Comparison of ENCODE assay signal across 10 mouse cellular contexts in genomic region chr4:102228953-102229586, GRCm38 (mm10).
A peak's percentile ranks its signal among the peaks of the same experiment; 100 is the strongest.
DNase-seq lines count a peak whose midpoint lies in the region; ATAC-seq and TF ChIP-seq lines count a peak whose summit lies in the region.
"Had no signal": no experiment of that assay in that cellular context is flagged by ENCODE, and none has a peak within 500 bp of the region (broad histone marks: within the 10 kb centered on the region; RNA-seq: fewer than 3 reads in every experiment).

No protein-coding gene starts in this region.

- peak; percentile 81 for TF ChIP-seq RAD21 in CH12.LX (IDR thresholded peaks at IDR 0.05; ENCODE audit: low read depth, low read length)

- ATAC-seq in hindbrain, embryonic 11.5 days (ENCODE audit: low FRiP score) = no peak
- no peak for ATAC-seq in hindbrain, embryonic 16.5 days
- peak; percentile 66 for ATAC-seq in forebrain, embryonic 16.5 days
- 0 out of 2 replicates have a peak, but pooled peaks have one; percentile 25 for ATAC-seq in midbrain, embryonic 16.5 days

- no peaks in the 10 kb centered on the region; the same call in 1 of the 2 replicates for H3K79me2 ChIP-seq in CH12.LX (replicated peaks; ENCODE audit: control insufficient read depth, extremely low read depth, insufficient read depth, poor library complexity, severe bottlenecking)

- H3K36me3 ChIP-seq in hindbrain, embryonic 11.5 days (ENCODE audit: control insufficient read depth, insufficient read depth, low read length) = no peaks in the 10 kb centered on the region
- H3K36me3 ChIP-seq in hindbrain, embryonic 16.5 days (ENCODE audit: control insufficient read depth, insufficient read depth, low read length) = no peaks in the 10 kb centered on the region
- no peaks in the 10 kb centered on the region for H3K36me3 ChIP-seq in CH12.LX (replicated peaks in 1 of 2; ENCODE audit: control insufficient read depth in 1 of 2, insufficient read depth in 1 of 2, low read length in 1 of 2)
- H3K36me3 ChIP-seq in forebrain, embryonic 16.5 days (ENCODE audit: control insufficient read depth, insufficient read depth) = no peaks in the 10 kb centered on the region
- no peaks in the 10 kb centered on the region for H3K36me3 ChIP-seq in midbrain, embryonic 16.5 days (ENCODE audit: control insufficient read depth, insufficient read depth, low read length)
- H3K36me3 ChIP-seq: limb, embryonic 15.5 days; stomach, embryonic 15.5 days had no signal

- H3K4me1 ChIP-seq in hindbrain, embryonic 11.5 days (replicated peaks; ENCODE audit: control insufficient read depth, insufficient read depth, low read length) = no peaks in the 10 kb centered on the region
- peaks cover 5% of the 10 kb centered on the region for H3K4me1 ChIP-seq in hindbrain, embryonic 16.5 days (ENCODE audit: control insufficient read depth, insufficient read depth, low read depth, low read length)
- peaks cover 0 to 9% of the 10 kb centered on the region in 2 experiments; a peak in 2 of 4 replicates for H3K4me1 ChIP-seq in CH12.LX (ENCODE audit: control insufficient read depth in 1 of 2, insufficient read depth in 2 of 2)
- peaks cover 6% of the 10 kb centered on the region for H3K4me1 ChIP-seq in forebrain, embryonic 16.5 days (replicated peaks; ENCODE audit: control insufficient read depth, insufficient read depth, low read length)
- H3K4me1 ChIP-seq in midbrain, embryonic 16.5 days (ENCODE audit: control insufficient read depth, insufficient read depth, low read length) = peaks cover 8% of the 10 kb centered on the region; the same call in 1 of the 2 replicates
- H3K4me1 ChIP-seq: limb, embryonic 15.5 days; stomach, embryonic 15.5 days had no signal

- no peak for TF ChIP-seq EP300 in CH12.LX (IDR thresholded peaks at IDR 0.05; ENCODE audit: low read length)

- DNase-seq in hindbrain, embryonic 11.5 days (ENCODE audit: low spot score) = peak; percentile 52
- DNase-seq in CH12.LX (ENCODE audit: extremely low read depth) = peak; percentile 69
- DNase-seq in brain, embryonic 14.5 days (ENCODE audit: low read depth) = peak; percentile 81
- peak; percentile 68 to 73 for DNase-seq in layer of hippocampus, postnatal 10 days (ENCODE audit: low spot score in 2 of 2)
- DNase-seq in spleen, postnatal 14 days (ENCODE audit: low spot score in 2 of 2) = no peak

- 61% methylated on average over 7 of the region's 7 CpGs for WGBS in hindbrain, embryonic 11.5 days
- 50% methylated on average over 7 of the region's 7 CpGs for WGBS in hindbrain, embryonic 16.5 days
- WGBS in forebrain, embryonic 16.5 days = 29% methylated on average over 7 of the region's 7 CpGs
- WGBS in midbrain, embryonic 16.5 days = 46% methylated on average over 7 of the region's 7 CpGs

- no peak for TF ChIP-seq POLR2A in CH12.LX (IDR thresholded peaks at IDR 0.05; ENCODE audit: low read depth, low read length)
- no peak for TF ChIP-seq POLR2A in brain, embryonic 14.5 days (IDR thresholded peaks at IDR 0.05; ENCODE audit: borderline replicate concordance, extremely low read depth, insufficient read depth, insufficient read length, poor library complexity, severe bottlenecking)

- H3K4me2 ChIP-seq in hindbrain, embryonic 11.5 days (replicated peaks; ENCODE audit: low read depth, low read length) = no peak overlapping the region
- H3K4me2 ChIP-seq in hindbrain, embryonic 16.5 days (ENCODE audit: low read length) = no peak overlapping the region
- peak overlapping the region; percentile 83 for H3K4me2 ChIP-seq in CH12.LX (ENCODE audit: insufficient read depth, low read depth, poor library complexity, severe bottlenecking)
- H3K4me2 ChIP-seq in forebrain, embryonic 16.5 days (ENCODE audit: low read length) = 0 out of 2 replicates have a peak overlapping the region, but pooled peaks have one; percentile 5
- no peak overlapping the region for H3K4me2 ChIP-seq in midbrain, embryonic 16.5 days (ENCODE audit: low read length)
- H3K4me2 ChIP-seq: limb, embryonic 15.5 days; stomach, embryonic 15.5 days had no signal

- no peak overlapping the region for H3K9ac ChIP-seq in hindbrain, embryonic 11.5 days (ENCODE audit: low read depth, low read length)
- no peak overlapping the region for H3K9ac ChIP-seq in hindbrain, embryonic 16.5 days (ENCODE audit: low read depth, low read length)
- peak overlapping the region; percentile 13; the same call in 1 of the 2 replicates for H3K9ac ChIP-seq in CH12.LX (ENCODE audit: insufficient read depth, low read depth)
- no peak overlapping the region for H3K9ac ChIP-seq in forebrain, embryonic 16.5 days (replicated peaks; ENCODE audit: low read depth, low read length)
- no peak overlapping the region for H3K9ac ChIP-seq in midbrain, embryonic 16.5 days (ENCODE audit: low read depth, low read length)
- H3K9ac ChIP-seq: limb, embryonic 15.5 days; stomach, embryonic 15.5 days had no signal

- no peaks in the 10 kb centered on the region for H3K9me3 ChIP-seq in hindbrain, embryonic 11.5 days (ENCODE audit: control insufficient read depth, low read length)
- no peaks in the 10 kb centered on the region for H3K9me3 ChIP-seq in hindbrain, embryonic 16.5 days (ENCODE audit: control insufficient read depth, low read length)
- H3K9me3 ChIP-seq in CH12.LX (replicated peaks; ENCODE audit: low read length) = no peaks in the 10 kb centered on the region
- H3K9me3 ChIP-seq in forebrain, embryonic 16.5 days (ENCODE audit: control insufficient read depth, low read length) = no peaks in the 10 kb centered on the region
- H3K9me3 ChIP-seq in midbrain, embryonic 16.5 days (replicated peaks; ENCODE audit: control insufficient read depth, low read length, poor library complexity, severe bottlenecking) = no peaks in the 10 kb centered on the region
- H3K9me3 ChIP-seq: limb, embryonic 15.5 days; stomach, embryonic 15.5 days had no signal

- peak; percentile 16 to 86; a peak in 3 of 4 replicates for TF ChIP-seq CTCF in CH12.LX (conservative IDR thresholded peaks at IDR 0.05 in 1 of 2, IDR thresholded peaks at IDR 0.05 in 1 of 2; ENCODE audit: low read depth in 2 of 2, low read length in 2 of 2)
- TF ChIP-seq CTCF in brain, embryonic 14.5 days (IDR thresholded peaks at IDR 0.05; ENCODE audit: borderline replicate concordance, extremely low read depth, insufficient read depth, insufficient read length) = peak; percentile 51; the same call in 1 of the 2 replicates

- in situ Hi-C loops in CH12.LX (cut with MboI; ENCODE audit: low pct_ligation_motif_present, low pct_unique_long_range_greater_than_20kb, low sequenced_read_pairs) = loop anchor here (5.0 to 10.0 kb wide), 2 partner anchors 253 to 426 kb away; no protein-coding TSS in a partner anchor

- dilution Hi-C loops in CH12.LX (cut with MboI; ENCODE audit: extremely low pct_ligation_motif_present, extremely low pct_unique_long_range_greater_than_20kb, low sequenced_read_pairs) = loop anchor here (25.0 kb wide), 1 partner anchor 258 kb away; no protein-coding TSS in a partner anchor

- no peak overlapping the region for H3K4me3 ChIP-seq in hindbrain, embryonic 11.5 days (ENCODE audit: low read depth, low read length)
- no peak overlapping the region for H3K4me3 ChIP-seq in hindbrain, embryonic 16.5 days (ENCODE audit: low read length)
- no peak overlapping the region for H3K4me3 ChIP-seq in CH12.LX (replicated peaks in 1 of 3; ENCODE audit: low read depth in 2 of 3, low read length in 2 of 3, poor library complexity in 1 of 3)
- H3K4me3 ChIP-seq in forebrain, embryonic 16.5 days (replicated peaks; ENCODE audit: low read length) = no peak overlapping the region
- H3K4me3 ChIP-seq in midbrain, embryonic 16.5 days (ENCODE audit: low read depth, low read length) = no peak overlapping the region
- H3K4me3 ChIP-seq: limb, embryonic 15.5 days; stomach, embryonic 15.5 days had no signal

- H3K27ac ChIP-seq in hindbrain, embryonic 11.5 days (ENCODE audit: low read depth, low read length) = no peak overlapping the region
- no peak overlapping the region for H3K27ac ChIP-seq in hindbrain, embryonic 16.5 days (ENCODE audit: low read depth, low read length)
- H3K27ac ChIP-seq in CH12.LX (ENCODE audit: insufficient read depth, low read depth) = no peak overlapping the region
- 0 out of 2 replicates have a peak overlapping the region, but pooled peaks have one; percentile 51 for H3K27ac ChIP-seq in forebrain, embryonic 16.5 days (ENCODE audit: low read length)
- no peak overlapping the region for H3K27ac ChIP-seq in midbrain, embryonic 16.5 days (ENCODE audit: low read length)
- H3K27ac ChIP-seq: limb, embryonic 15.5 days; stomach, embryonic 15.5 days had no signal

- H3K27me3 ChIP-seq in hindbrain, embryonic 11.5 days (ENCODE audit: control insufficient read depth, insufficient read depth, low read length) = no peaks in the 10 kb centered on the region
- H3K27me3 ChIP-seq in hindbrain, embryonic 16.5 days (replicated peaks; ENCODE audit: control insufficient read depth, insufficient read depth, low read length) = no peaks in the 10 kb centered on the region
- no peaks in the 10 kb centered on the region for H3K27me3 ChIP-seq in CH12.LX (replicated peaks)
- H3K27me3 ChIP-seq in forebrain, embryonic 16.5 days (replicated peaks; ENCODE audit: control insufficient read depth, insufficient read depth, low read length) = no peaks in the 10 kb centered on the region
- no peaks in the 10 kb centered on the region for H3K27me3 ChIP-seq in midbrain, embryonic 16.5 days (ENCODE audit: control insufficient read depth, insufficient read depth, low read depth, low read length)
- H3K27me3 ChIP-seq: limb, embryonic 15.5 days; stomach, embryonic 15.5 days had no signal

TF ChIP-seq in CH12.LX, 34 proteins besides CTCF, POLR2A, EP300 and RAD21 (continues in another document):
- no peak for TF ChIP-seq RCOR1 (conservative IDR thresholded peaks at IDR 0.05; ENCODE audit: low read depth, low read length)
- TF ChIP-seq UBTF (IDR thresholded peaks at IDR 0.05; ENCODE audit: low read depth, low read length) = no peak; the same call in 1 of the 2 replicates
- TF ChIP-seq SIN3A (IDR thresholded peaks at IDR 0.05; ENCODE audit: low read length) = no peak
- TF ChIP-seq HCFC1 (IDR thresholded peaks at IDR 0.05; ENCODE audit: low read depth, low read length) = no peak
- no peak for TF ChIP-seq TBP (conservative IDR thresholded peaks at IDR 0.05; ENCODE audit: low read depth, low read length)
- TF ChIP-seq IRF4 (IDR thresholded peaks at IDR 0.05; ENCODE audit: low read depth, low read length) = no peak
- TF ChIP-seq ZC3H11A (IDR thresholded peaks at IDR 0.05; ENCODE audit: low read depth, low read length) = peak; percentile 57
- TF ChIP-seq MAX (IDR thresholded peaks at IDR 0.05; ENCODE audit: low read length) = no peak
- TF ChIP-seq CHD1 (IDR thresholded peaks at IDR 0.05; ENCODE audit: low read depth, low read length) = no peak
- TF ChIP-seq SMC3 (IDR thresholded peaks at IDR 0.05; ENCODE audit: low read depth, low read length) = peak; percentile 85
- TF ChIP-seq ZKSCAN1 (IDR thresholded peaks at IDR 0.05; ENCODE audit: borderline replicate concordance, low read depth, low read length) = no peak
- TF ChIP-seq USF2 (conservative IDR thresholded peaks at IDR 0.05; ENCODE audit: low read depth, low read length) = no peak
- peak; percentile 100 for TF ChIP-seq ZNF384 (IDR thresholded peaks at IDR 0.05; ENCODE audit: low read depth, low read length)
- TF ChIP-seq JUN (IDR thresholded peaks at IDR 0.05; ENCODE audit: insufficient read depth, low read depth, low read length) = no peak
- TF ChIP-seq CHD2 (IDR thresholded peaks at IDR 0.05; ENCODE audit: low read length) = no peak

Comparison
In these comparisons a context has a peak if more than half of its experiments do, and no peak if none do; other contexts are left out.
1. ATAC-seq: peak in forebrain, embryonic 16.5 days (single experiment) and midbrain, embryonic 16.5 days (single experiment); none in hindbrain, embryonic 11.5 days (single experiment) and hindbrain, embryonic 16.5 days (single experiment).
2. DNase-seq: peak in hindbrain, embryonic 11.5 days (single experiment), CH12.LX (single experiment), brain, embryonic 14.5 days (single experiment) and layer of hippocampus, postnatal 10 days (2 of 2); none in spleen, postnatal 14 days (0 of 2).
3. H3K4me2 ChIP-seq: peak in CH12.LX (single experiment) and forebrain, embryonic 16.5 days (single experiment); none in hindbrain, embryonic 11.5 days (single experiment), hindbrain, embryonic 16.5 days (single experiment) and midbrain, embryonic 16.5 days (single experiment).